ENCODE assay signal across 7 mouse cellular contexts in genomic region chr2:155540822-155541458, GRCm38 (mm10). TPM values are rescaled to one million over a fixed set of nuclear protein-coding genes. Genes with fewer than 3 reads are reported as not detected.
DNase-seq lines count a peak whose midpoint lies in the region; ATAC-seq lines count a peak whose summit lies in the region.

No protein-coding gene starts in this region.

- peak; percentile 6 to 12 for DNase-seq in right cerebral cortex, adult 2 months (ENCODE audit: low spot score in 2 of 2)
- no peak for DNase-seq in right cerebral cortex, postnatal 14 days
- peak; percentile 33 to 53 for DNase-seq in cerebellum, postnatal 10 days
- DNase-seq in telencephalon, adult 2 months (ENCODE audit: low read depth, low spot score): peak; percentile 21
- DNase-seq in limb, embryonic 10.5 days (ENCODE audit: low spot score): no peak

- peak; percentile 77 for ATAC-seq in heart, embryonic 16.5 days (replicated peaks; ENCODE audit: extremely low read depth, insufficient read depth, low FRiP score)
- ATAC-seq in neural tube, embryonic 15.5 days (ENCODE audit: low FRiP score): no peak

- H3K27ac ChIP-seq in heart, embryonic 16.5 days (ENCODE audit: low read length): peak overlapping the region; percentile 90
- H3K27ac ChIP-seq in neural tube, embryonic 15.5 days (replicated peaks): no peak overlapping the region
- H3K27ac ChIP-seq in limb, embryonic 10.5 days: no peak overlapping the region

- no peaks in the 10 kb centered on the region for H3K27me3 ChIP-seq in heart, embryonic 16.5 days (ENCODE audit: control insufficient read depth, insufficient read depth, low read length)
- H3K27me3 ChIP-seq in neural tube, embryonic 15.5 days (replicated peaks): no peaks in the 10 kb centered on the region
- H3K27me3 ChIP-seq in limb, embryonic 10.5 days (ENCODE audit: low read depth, poor library complexity, severe bottlenecking): no peaks in the 10 kb centered on the region

- peaks cover 8% of the 10 kb centered on the region for H3K4me1 ChIP-seq in heart, embryonic 16.5 days (ENCODE audit: control insufficient read depth, insufficient read depth, low read length)
- H3K4me1 ChIP-seq in neural tube, embryonic 15.5 days: no peaks in the 10 kb centered on the region
- H3K4me1 ChIP-seq in limb, embryonic 10.5 days: 0 out of 2 replicates have a peak, but pooled peaks cover 5% of the 10 kb centered on the region

- no peaks in the 10 kb centered on the region for H3K36me3 ChIP-seq in heart, embryonic 16.5 days (ENCODE audit: control insufficient read depth, insufficient read depth)
- no peaks in the 10 kb centered on the region for H3K36me3 ChIP-seq in neural tube, embryonic 15.5 days
- H3K36me3 ChIP-seq in limb, embryonic 10.5 days: no peaks in the 10 kb centered on the region

- H3K9me3 ChIP-seq in heart, embryonic 16.5 days (replicated peaks; ENCODE audit: control insufficient read depth, low read length): no peaks in the 10 kb centered on the region
- H3K9me3 ChIP-seq in neural tube, embryonic 15.5 days (replicated peaks): no peaks in the 10 kb centered on the region
- no peaks in the 10 kb centered on the region for H3K9me3 ChIP-seq in limb, embryonic 10.5 days (replicated peaks)

- 24% methylated on average over 6 of the region's 6 CpGs for WGBS in heart, embryonic 16.5 days
- 58% methylated on average over 6 of the region's 6 CpGs for WGBS in neural tube, embryonic 15.5 days
- 77% methylated on average over 6 of the region's 6 CpGs for WGBS in limb, embryonic 10.5 days

- H3K4me3 ChIP-seq in heart, embryonic 16.5 days (ENCODE audit: low read length): no peak overlapping the region
- H3K4me3 ChIP-seq in neural tube, embryonic 15.5 days (replicated peaks): no peak overlapping the region
- no peak overlapping the region for H3K4me3 ChIP-seq in limb, embryonic 10.5 days

- peak overlapping the region; percentile 14 for H3K9ac ChIP-seq in heart, embryonic 16.5 days (ENCODE audit: low read length)
- no peak overlapping the region for H3K9ac ChIP-seq in neural tube, embryonic 15.5 days (replicated peaks)

- peak overlapping the region; percentile 36 for H3K4me2 ChIP-seq in heart, embryonic 16.5 days (ENCODE audit: low read depth, low read length)
- no peak overlapping the region for H3K4me2 ChIP-seq in neural tube, embryonic 15.5 days

RNA-seq across cellular contexts. Expression of gene Ggt7, which starts 22.9 kb away (rescaled TPM):
- polyA plus RNA-seq in heart, embryonic 16.5 days (2015; fragmentation: Nextera tagmentation; extraction: Ambion mirVana): 1.2 and 2.1 TPM in 2 replicates
- polyA plus RNA-seq in neural tube, embryonic 15.5 days (2015; fragmentation: Nextera tagmentation; extraction: Ambion mirVana): 80.2 and 94.7 TPM in 2 replicates
- polyA plus RNA-seq in limb, embryonic 10.5 days (2016; fragmentation: Nextera tagmentation; extraction: Ambion mirVana): 1.6 and 3.2 TPM in 2 replicates

RNA-seq across cellular contexts. Expression of gene Acss2, which starts 23.2 kb away (rescaled TPM):
- polyA plus RNA-seq in heart, embryonic 16.5 days (2015; fragmentation: Nextera tagmentation; extraction: Ambion mirVana): 24.7 and 26.1 TPM in 2 replicates
- 24.0 and 29.4 TPM in 2 replicates for polyA plus RNA-seq in neural tube, embryonic 15.5 days (2015; fragmentation: Nextera tagmentation; extraction: Ambion mirVana)
- polyA plus RNA-seq in limb, embryonic 10.5 days (2016; fragmentation: Nextera tagmentation; extraction: Ambion mirVana): 5.3 and 9.2 TPM in 2 replicates

RNA-seq across cellular contexts. Expression of gene Gss, which starts 51.7 kb away (rescaled TPM):
- 25.3 and 26.9 TPM in 2 replicates for polyA plus RNA-seq in heart, embryonic 16.5 days (2015; fragmentation: Nextera tagmentation; extraction: Ambion mirVana)
- 15.9 and 21.7 TPM in 2 replicates for polyA plus RNA-seq in neural tube, embryonic 15.5 days (2015; fragmentation: Nextera tagmentation; extraction: Ambion mirVana)
- 24.3 and 25.1 TPM in 2 replicates for polyA plus RNA-seq in limb, embryonic 10.5 days (2016; fragmentation: Nextera tagmentation; extraction: Ambion mirVana)

Comparison
In these comparisons a context has a peak if more than half of its experiments do, and no peak if none do; other contexts are left out.
1. DNase-seq: peak in right cerebral cortex, adult 2 months (2 of 2), cerebellum, postnatal 10 days (2 of 2) and telencephalon, adult 2 months (single experiment); none in right cerebral cortex, postnatal 14 days (single experiment) and limb, embryonic 10.5 days (single experiment).
2. RNA of gene Ggt7, which starts 22.9 kb away (polyA plus RNA-seq): 80.2 to 94.7 TPM in neural tube, embryonic 15.5 days; 1.6 to 3.2 TPM in limb, embryonic 10.5 days and 1.2 to 2.1 TPM in heart, embryonic 16.5 days; every median in the first group is over 10 times any median in the second.